In the genomic region with DNA sequence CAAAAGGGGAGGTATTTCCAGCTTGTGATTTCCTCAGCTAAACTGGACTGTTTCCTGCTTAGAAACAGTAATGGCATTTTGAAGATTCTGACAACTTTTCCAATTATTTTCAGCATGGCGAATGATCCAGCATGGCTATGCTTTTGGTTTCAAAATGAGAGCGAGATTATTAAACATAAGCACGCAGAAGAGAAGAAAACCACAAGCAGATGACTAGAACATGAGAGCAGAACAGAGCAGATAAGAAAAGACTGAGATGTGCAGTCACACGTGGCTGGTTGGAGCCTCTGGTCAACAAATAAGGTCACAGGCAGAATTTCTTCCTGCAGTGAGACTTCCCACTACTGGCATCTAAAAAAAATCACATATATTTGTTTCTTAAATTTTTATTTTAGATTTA, we compare ENCODE assay signal across 1 mouse cellular context.
TF ChIP-seq lines count a peak whose summit lies in the region.

No protein-coding gene starts in this region.

TF ChIP-seq in MEL, 35 proteins besides CTCF, POLR2A, EP300 and RAD21:
- no peak for TF ChIP-seq TAL1 (IDR thresholded peaks at IDR 0.05; ENCODE audit: low read length)
- TF ChIP-seq HCFC1 (IDR thresholded peaks at IDR 0.05; ENCODE audit: low read depth, low read length) = no peak
- no peak for TF ChIP-seq UBTF (IDR thresholded peaks at IDR 0.05; ENCODE audit: borderline replicate concordance, insufficient read depth, low read depth, low read length)
- TF ChIP-seq BHLHE40 (IDR thresholded peaks at IDR 0.05; ENCODE audit: borderline replicate concordance, low read depth, low read length) = peak; percentile 72
- TF ChIP-seq GATA1 (IDR thresholded peaks at IDR 0.05; ENCODE audit: low read depth, low read length) = peak; percentile 80
- peak; percentile 93 for TF ChIP-seq ETS1 (IDR thresholded peaks at IDR 0.05; ENCODE audit: low read depth, low read length)
- peak; percentile 60; the same call in 1 of the 2 replicates for TF ChIP-seq USF1 (IDR thresholded peaks at IDR 0.05; ENCODE audit: low read depth, low read length)
- peak; percentile 97 for TF ChIP-seq MYC (IDR thresholded peaks at IDR 0.05; ENCODE audit: low read depth, low read length)
- no peak for TF ChIP-seq MAFK (IDR thresholded peaks at IDR 0.05; ENCODE audit: borderline replicate concordance, low read depth, low read length)
- no peak for TF ChIP-seq CHD1 (IDR thresholded peaks at IDR 0.05; ENCODE audit: low read depth, low read length)
- TF ChIP-seq TBP (IDR thresholded peaks at IDR 0.05; ENCODE audit: low read depth, low read length) = no peak
- peak; percentile 91 for TF ChIP-seq MAX (IDR thresholded peaks at IDR 0.05; ENCODE audit: low read length)
- peak; percentile 88 for TF ChIP-seq SIN3A (IDR thresholded peaks at IDR 0.05; ENCODE audit: low read length)
- TF ChIP-seq ELF1 (IDR thresholded peaks at IDR 0.05; ENCODE audit: low read depth, low read length) = no peak
- TF ChIP-seq NELFE (IDR thresholded peaks at IDR 0.05; ENCODE audit: low read depth, low read length) = no peak
- TF ChIP-seq ZNF384 (IDR thresholded peaks at IDR 0.05; ENCODE audit: low read depth, low read length) = no peak
- 0 out of 2 replicates have a peak, but pooled peaks have one; percentile 9 for TF ChIP-seq E2F4 (IDR thresholded peaks at IDR 0.05; ENCODE audit: borderline replicate concordance, low read depth, low read length)
- no peak for TF ChIP-seq GABPA (IDR thresholded peaks at IDR 0.05; ENCODE audit: low read depth, low read length)
- no peak for TF ChIP-seq POLR2AphosphoS2 (IDR thresholded peaks at IDR 0.05; ENCODE audit: low read length)
- no peak for TF ChIP-seq MYB (IDR thresholded peaks at IDR 0.05; ENCODE audit: low read depth, low read length)
- TF ChIP-seq RCOR1 (IDR thresholded peaks at IDR 0.05; ENCODE audit: low read depth, low read length) = no peak; the same call in 1 of the 2 replicates
- peak; percentile 23; the same call in 1 of the 2 replicates for TF ChIP-seq TCF12 (IDR thresholded peaks at IDR 0.05; ENCODE audit: low read depth, low read length)
- TF ChIP-seq ZKSCAN1 (IDR thresholded peaks at IDR 0.05; ENCODE audit: low read depth, low read length) = no peak
- no peak for TF ChIP-seq SMC3 (IDR thresholded peaks at IDR 0.05; ENCODE audit: low read depth, low read length)
- no peak for TF ChIP-seq ZC3H11A (IDR thresholded peaks at IDR 0.05; ENCODE audit: low read depth, low read length)
- TF ChIP-seq MAZ (IDR thresholded peaks at IDR 0.05; ENCODE audit: low read depth, low read length) = no peak
- TF ChIP-seq CHD2 (IDR thresholded peaks at IDR 0.05; ENCODE audit: low read length) = no peak
- TF ChIP-seq MEF2A (IDR thresholded peaks at IDR 0.05; ENCODE audit: extremely low read depth, insufficient replicate concordance, low read depth, low read length, poor library complexity, severe bottlenecking) = no peak
- TF ChIP-seq MXI1 (IDR thresholded peaks at IDR 0.05; ENCODE audit: low read depth, low read length) = peak; percentile 93
